ENCODE assay signal across 12 mouse cellular contexts in the genomic region with DNA sequence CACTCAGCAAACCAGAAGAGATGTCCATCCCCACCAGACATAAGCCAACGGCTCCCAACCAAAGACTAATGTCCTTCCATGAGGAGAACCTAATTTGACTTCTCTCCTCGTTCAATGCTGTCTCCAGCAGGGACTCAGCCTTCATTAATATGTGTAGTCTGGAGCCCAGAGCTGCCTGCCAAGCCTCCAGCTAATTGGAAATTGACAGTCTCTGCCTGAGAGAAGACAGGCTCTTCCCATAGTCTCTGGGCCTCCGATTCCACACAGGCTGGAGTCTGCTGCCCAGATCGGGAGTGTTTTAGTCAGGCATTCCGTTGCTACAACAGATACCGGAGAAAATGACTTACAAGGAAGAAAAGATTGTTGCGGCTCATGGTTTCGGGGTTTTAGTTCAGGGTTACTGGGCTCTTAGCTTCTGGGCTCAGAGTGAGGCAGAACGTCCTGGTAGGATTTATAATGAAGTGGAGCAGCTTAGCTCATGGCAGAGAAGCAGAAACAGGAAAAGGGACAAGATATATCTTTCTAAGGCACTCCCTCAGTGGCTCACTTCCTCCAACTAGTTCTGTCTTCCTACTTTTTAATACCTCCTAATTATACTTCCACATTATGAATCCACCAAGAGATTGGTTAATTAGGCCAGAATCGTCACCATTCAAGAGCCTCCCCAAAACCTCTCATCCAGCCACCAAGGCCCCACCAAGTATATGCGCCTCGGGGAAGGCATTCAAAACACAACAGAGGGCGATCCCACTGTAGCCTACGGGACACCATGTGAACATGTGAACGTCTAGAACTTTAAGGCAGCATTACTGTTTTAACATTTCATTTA. TPM values are rescaled to one million over a fixed set of nuclear protein-coding genes. Genes with fewer than 3 reads are reported as not detected.
DNase-seq lines count a peak whose midpoint lies in the region; ATAC-seq and TF ChIP-seq lines count a peak whose summit lies in the region.
"Had no signal": no experiment of that assay in that cellular context is flagged by ENCODE, and none has a peak within 500 bp of the region (broad histone marks: within the 10 kb centered on the region; RNA-seq: fewer than 3 reads in every experiment).

No protein-coding gene starts in this region.

- H3K27ac ChIP-seq in liver, embryonic 11.5 days (ENCODE audit: low read depth, low read length) = 0 out of 2 replicates have a peak overlapping the region, but pooled peaks have one; percentile 27
- H3K27ac ChIP-seq in hindbrain, embryonic 15.5 days (replicated peaks) = peak overlapping the region; percentile 56
- peak overlapping the region; percentile 44 for H3K27ac ChIP-seq in small intestine, adult 2 months (ENCODE audit: insufficient read depth, low read depth, low read length)
- H3K27ac ChIP-seq: embryonic facial prominence, embryonic 12.5 days had no signal

- no peak overlapping the region for H3K4me3 ChIP-seq in liver, embryonic 11.5 days (ENCODE audit: low read depth, low read length)
- H3K4me3 ChIP-seq in hindbrain, embryonic 15.5 days = no peak overlapping the region
- no peak overlapping the region for H3K4me3 ChIP-seq in small intestine, adult 2 months (ENCODE audit: low read depth, low read length)
- H3K4me3 ChIP-seq: embryonic facial prominence, embryonic 12.5 days had no signal

- H3K9me3 ChIP-seq in liver, embryonic 11.5 days (ENCODE audit: control insufficient read depth, low read length) = no peaks in the 10 kb centered on the region
- H3K9me3 ChIP-seq in hindbrain, embryonic 15.5 days = no peaks in the 10 kb centered on the region
- H3K9me3 ChIP-seq: embryonic facial prominence, embryonic 12.5 days; G1E had no signal

- no peaks in the 10 kb centered on the region for H3K36me3 ChIP-seq in liver, embryonic 11.5 days (ENCODE audit: control insufficient read depth, insufficient read depth, low read length)
- H3K36me3 ChIP-seq in hindbrain, embryonic 15.5 days = no peaks in the 10 kb centered on the region
- no peaks in the 10 kb centered on the region for H3K36me3 ChIP-seq in small intestine, adult 2 months (ENCODE audit: control insufficient read depth, insufficient read depth, low read length)
- H3K36me3 ChIP-seq: embryonic facial prominence, embryonic 12.5 days; G1E had no signal

- no peak for ATAC-seq in liver, embryonic 11.5 days (replicated peaks; ENCODE audit: low FRiP score)
- peak; percentile 68; the same call in 1 of the 2 replicates for ATAC-seq in hindbrain, embryonic 15.5 days (ENCODE audit: low FRiP score, low read depth)
- ATAC-seq in monocyte, adult 5-6 weeks (replicated peaks; ENCODE audit: insufficient number of reproducible peaks, low FRiP score, low TSS enrichment, poor library complexity, severe bottlenecking) = no peak

- WGBS in liver, embryonic 11.5 days = 61% methylated on average over 15 of the region's 15 CpGs
- 63% methylated on average over 15 of the region's 15 CpGs for WGBS in hindbrain, embryonic 15.5 days
- 76% methylated on average over 15 of the region's 15 CpGs for WGBS in small intestine, adult 2 months

- H3K9ac ChIP-seq in liver, embryonic 11.5 days (ENCODE audit: low read depth, low read length) = no peak overlapping the region
- H3K9ac ChIP-seq in hindbrain, embryonic 15.5 days = no peak overlapping the region
- H3K9ac ChIP-seq: embryonic facial prominence, embryonic 12.5 days; lung, embryonic 14.5 days had no signal

- no peak overlapping the region for H3K4me2 ChIP-seq in liver, embryonic 11.5 days
- no peak overlapping the region for H3K4me2 ChIP-seq in hindbrain, embryonic 15.5 days
- H3K4me2 ChIP-seq: embryonic facial prominence, embryonic 12.5 days; lung, embryonic 14.5 days had no signal

- no peaks in the 10 kb centered on the region for H3K4me1 ChIP-seq in liver, embryonic 11.5 days (replicated peaks; ENCODE audit: control insufficient read depth, insufficient read depth, low read length)
- peaks cover 18% of the 10 kb centered on the region for H3K4me1 ChIP-seq in hindbrain, embryonic 15.5 days (replicated peaks)
- H3K4me1 ChIP-seq in small intestine, adult 2 months (ENCODE audit: control insufficient read depth, insufficient read depth, insufficient read length, low read length) = no peaks in the 10 kb centered on the region; the same call in 1 of the 2 replicates

- DNase-seq in liver, embryonic 11.5 days (ENCODE audit: low spot score) = no peak
- no peak for DNase-seq in liver
- DNase-seq in brain, adult 2 months (ENCODE audit: low read depth, low spot score) = peak; percentile 32
- no peak for DNase-seq in natural killer cell, adult 2 months (ENCODE audit: low spot score in 2 of 2)
- no peak for DNase-seq in ovary, postnatal 10 days (ENCODE audit: low spot score)
- DNase-seq: gastrocnemius, postnatal 25 days; lung, embryonic 14.5 days had no signal

- TF ChIP-seq CTCF in small intestine, adult 2 months (IDR thresholded peaks at IDR 0.05; ENCODE audit: extremely low read depth, insufficient read length, insufficient replicate concordance, low read depth, low read length) = no peak

- no peak for TF ChIP-seq POLR2A in small intestine, adult 2 months (IDR thresholded peaks at IDR 0.05; ENCODE audit: low read depth, low read length)

- no peaks in the 10 kb centered on the region; the same call in 1 of the 2 replicates for H3K27me3 ChIP-seq in liver, embryonic 11.5 days (replicated peaks; ENCODE audit: control insufficient read depth, insufficient read depth, low read length)
- no peaks in the 10 kb centered on the region for H3K27me3 ChIP-seq in hindbrain, embryonic 15.5 days
- no peaks in the 10 kb centered on the region for H3K27me3 ChIP-seq in small intestine, adult 2 months (ENCODE audit: control insufficient read depth, insufficient read depth, low read length)

RNA-seq across cellular contexts. Expression of a gene that starts 26.6 kb away (rescaled TPM):
- 177 and 197 TPM in 2 replicates for polyA plus RNA-seq in liver, embryonic 11.5 days (2014; fragmentation: Nextera tagmentation; extraction: Ambion mirVana)
- polyA plus RNA-seq in hindbrain, embryonic 15.5 days (2015; fragmentation: Nextera tagmentation; extraction: Ambion mirVana) = 92.7 and 93.5 TPM in 2 replicates
- polyA plus RNA-seq in small intestine, adult 2 months (2012; rRNA removed) = 4.9 and 8.4 TPM in 2 replicates
- total RNA-seq in monocyte, adult 5-6 weeks (2017) = 58.1 to 70.1 TPM (median 61.4 TPM) in 3 replicates

RNA-seq across cellular contexts. Expression of a gene that starts 58.8 kb away (rescaled TPM):
- 0.14 and 0.21 TPM in 2 replicates for polyA plus RNA-seq in liver, embryonic 11.5 days (2014; fragmentation: Nextera tagmentation; extraction: Ambion mirVana)
- 12.7 and 14.1 TPM in 2 replicates for polyA plus RNA-seq in hindbrain, embryonic 15.5 days (2015; fragmentation: Nextera tagmentation; extraction: Ambion mirVana)
- 14.8 and 15.0 TPM in 2 replicates for polyA plus RNA-seq in small intestine, adult 2 months (2012; rRNA removed)
- total RNA-seq in monocyte, adult 5-6 weeks (2017) = not detected in 3 replicates
- polyA plus RNA-seq: G1E; lung, embryonic 14.5 days had no signal

Comparison
In these comparisons a context has a peak if more than half of its experiments do, and no peak if none do; other contexts are left out.
1. RNA of a gene that starts 58.8 kb away (polyA plus RNA-seq): 14.8 to 15.0 TPM in small intestine, adult 2 months and 12.7 to 14.1 TPM in hindbrain, embryonic 15.5 days; 0.14 to 0.21 TPM in liver, embryonic 11.5 days; every median in the first group is over 10 times any median in the second.
2. Peak in every context shown above with its lines, with median percentiles within 50 percentile points of each other: H3K27ac ChIP-seq.